9 mouse cellular contexts compared by ENCODE assay signal in the genomic region with DNA sequence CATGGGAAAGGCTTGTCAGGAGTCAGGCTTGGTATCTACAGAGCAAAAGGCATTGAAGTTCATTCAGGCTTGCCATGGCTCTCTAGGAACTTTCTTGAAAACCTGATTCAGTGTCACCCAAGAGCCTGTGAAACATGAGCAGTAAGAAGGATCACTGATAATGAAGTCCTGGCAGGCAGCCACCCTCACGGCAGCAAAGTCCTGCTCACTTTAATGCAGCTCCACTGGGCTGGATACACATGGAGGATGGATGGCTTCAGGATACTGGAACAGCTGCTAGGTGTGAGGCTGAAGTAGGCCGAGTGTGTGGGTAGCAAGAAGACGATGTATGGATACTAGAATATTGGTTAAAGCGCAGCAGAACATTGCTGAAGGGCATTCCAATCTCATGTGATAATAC.
DNase-seq lines count a peak whose midpoint lies in the region; ATAC-seq and TF ChIP-seq lines count a peak whose summit lies in the region.
"Had no signal": no experiment of that assay in that cellular context is flagged by ENCODE, and none has a peak within 500 bp of the region (broad histone marks: within the 10 kb centered on the region; RNA-seq: fewer than 3 reads in every experiment).

No protein-coding gene starts in this region.

- TF ChIP-seq CTCF in midbrain, postnatal 0 days (IDR thresholded peaks at IDR 0.05): no peak

- H3K9ac ChIP-seq in hindbrain, embryonic 13.5 days: no peak overlapping the region
- H3K9ac ChIP-seq in hindbrain, embryonic 12.5 days: no peak overlapping the region
- H3K9ac ChIP-seq in midbrain, postnatal 0 days (replicated peaks; ENCODE audit: low read length, poor library complexity, severe bottlenecking): no peak overlapping the region
- no peak overlapping the region for H3K9ac ChIP-seq in forebrain, embryonic 12.5 days
- H3K9ac ChIP-seq: hindbrain, embryonic 15.5 days had no signal

- H3K27me3 ChIP-seq in hindbrain, embryonic 13.5 days: no peaks in the 10 kb centered on the region
- H3K27me3 ChIP-seq in hindbrain, embryonic 12.5 days: no peaks in the 10 kb centered on the region
- H3K27me3 ChIP-seq in midbrain, postnatal 0 days (ENCODE audit: insufficient read depth, low read length): no peaks in the 10 kb centered on the region
- no peaks in the 10 kb centered on the region for H3K27me3 ChIP-seq in midbrain, embryonic 10.5 days (ENCODE audit: low read depth, poor library complexity, severe bottlenecking)
- H3K27me3 ChIP-seq in forebrain, embryonic 12.5 days: no peaks in the 10 kb centered on the region
- H3K27me3 ChIP-seq: hindbrain, embryonic 15.5 days had no signal

- ATAC-seq in hindbrain, embryonic 13.5 days (ENCODE audit: low FRiP score): peak; percentile 57; the same call in 1 of the 2 replicates
- no peak for ATAC-seq in hindbrain, embryonic 12.5 days (ENCODE audit: low FRiP score)
- ATAC-seq in midbrain, postnatal 0 days (ENCODE audit: low FRiP score): no peak
- ATAC-seq in forebrain, embryonic 12.5 days (ENCODE audit: low FRiP score): peak; percentile 78; the same call in 1 of the 2 replicates

- no peaks in the 10 kb centered on the region for H3K36me3 ChIP-seq in hindbrain, embryonic 13.5 days
- H3K36me3 ChIP-seq in hindbrain, embryonic 12.5 days: no peaks in the 10 kb centered on the region
- H3K36me3 ChIP-seq in midbrain, postnatal 0 days (ENCODE audit: insufficient read depth, low read length): no peaks in the 10 kb centered on the region
- H3K36me3 ChIP-seq in midbrain, embryonic 10.5 days: no peaks in the 10 kb centered on the region
- no peaks in the 10 kb centered on the region for H3K36me3 ChIP-seq in forebrain, embryonic 12.5 days (replicated peaks)
- H3K36me3 ChIP-seq: hindbrain, embryonic 15.5 days had no signal

- 64% methylated on average over 4 of the region's 4 CpGs for WGBS in hindbrain, embryonic 13.5 days
- WGBS in hindbrain, embryonic 12.5 days: 69% methylated on average over 4 of the region's 4 CpGs
- WGBS in midbrain, postnatal 0 days: 65% methylated on average over 4 of the region's 4 CpGs
- WGBS in midbrain, embryonic 10.5 days: 75% methylated on average over 4 of the region's 4 CpGs
- WGBS in forebrain, embryonic 12.5 days: 54% methylated on average over 4 of the region's 4 CpGs

- intact Hi-C loops in heart, postnatal 14 days (cut with DNase I): no loop called here

- H3K4me2 ChIP-seq in hindbrain, embryonic 13.5 days: no peak overlapping the region
- no peak overlapping the region for H3K4me2 ChIP-seq in hindbrain, embryonic 12.5 days (replicated peaks)
- H3K4me2 ChIP-seq in midbrain, postnatal 0 days (ENCODE audit: low read depth, low read length, poor library complexity, severe bottlenecking): no peak overlapping the region
- H3K4me2 ChIP-seq in forebrain, embryonic 12.5 days: no peak overlapping the region
- H3K4me2 ChIP-seq: hindbrain, embryonic 15.5 days had no signal

- no peak overlapping the region for H3K27ac ChIP-seq in hindbrain, embryonic 13.5 days
- H3K27ac ChIP-seq in hindbrain, embryonic 12.5 days: no peak overlapping the region
- H3K27ac ChIP-seq in midbrain, postnatal 0 days (ENCODE audit: low read depth, low read length): no peak overlapping the region
- no peak overlapping the region for H3K27ac ChIP-seq in midbrain, embryonic 10.5 days (replicated peaks)
- no peak overlapping the region for H3K27ac ChIP-seq in forebrain, embryonic 12.5 days
- H3K27ac ChIP-seq: hindbrain, embryonic 15.5 days had no signal

- peak; percentile 44 for DNase-seq in midbrain, postnatal 0 days (ENCODE audit: low spot score)
- no peak for DNase-seq in midbrain, embryonic 10.5 days (ENCODE audit: low spot score)
- DNase-seq in heart, postnatal 14 days: peak; percentile 2 to 4
- DNase-seq in embryo, embryonic 11 days: no peak
- DNase-seq: thymus, adult 18-20 months had no signal

- H3K4me3 ChIP-seq in hindbrain, embryonic 13.5 days: no peak overlapping the region
- H3K4me3 ChIP-seq in hindbrain, embryonic 12.5 days: no peak overlapping the region
- no peak overlapping the region for H3K4me3 ChIP-seq in midbrain, postnatal 0 days (ENCODE audit: low read depth, low read length)
- H3K4me3 ChIP-seq in midbrain, embryonic 10.5 days: no peak overlapping the region
- no peak overlapping the region for H3K4me3 ChIP-seq in forebrain, embryonic 12.5 days (replicated peaks)
- H3K4me3 ChIP-seq: hindbrain, embryonic 15.5 days had no signal

- H3K9me3 ChIP-seq in hindbrain, embryonic 13.5 days: no peaks in the 10 kb centered on the region
- no peaks in the 10 kb centered on the region for H3K9me3 ChIP-seq in hindbrain, embryonic 12.5 days (replicated peaks)
- H3K9me3 ChIP-seq in midbrain, postnatal 0 days (ENCODE audit: low read length): no peaks in the 10 kb centered on the region
- no peaks in the 10 kb centered on the region for H3K9me3 ChIP-seq in midbrain, embryonic 10.5 days (replicated peaks)
- H3K9me3 ChIP-seq in forebrain, embryonic 12.5 days: no peaks in the 10 kb centered on the region
- H3K9me3 ChIP-seq: hindbrain, embryonic 15.5 days had no signal

- no peaks in the 10 kb centered on the region for H3K4me1 ChIP-seq in hindbrain, embryonic 13.5 days (replicated peaks)
- no peaks in the 10 kb centered on the region for H3K4me1 ChIP-seq in hindbrain, embryonic 12.5 days
- H3K4me1 ChIP-seq in midbrain, postnatal 0 days (ENCODE audit: insufficient read depth, low read length): no peaks in the 10 kb centered on the region
- no peaks in the 10 kb centered on the region for H3K4me1 ChIP-seq in midbrain, embryonic 10.5 days
- no peaks in the 10 kb centered on the region for H3K4me1 ChIP-seq in forebrain, embryonic 12.5 days
- H3K4me1 ChIP-seq: hindbrain, embryonic 15.5 days had no signal

Comparison
In these comparisons a context has a peak if more than half of its experiments do, and no peak if none do; other contexts are left out.
1. ATAC-seq: peak in hindbrain, embryonic 13.5 days (single experiment) and forebrain, embryonic 12.5 days (single experiment); none in hindbrain, embryonic 12.5 days (single experiment) and midbrain, postnatal 0 days (single experiment).
2. DNase-seq: peak in midbrain, postnatal 0 days (single experiment) and heart, postnatal 14 days (2 of 2); none in midbrain, embryonic 10.5 days (single experiment) and embryo, embryonic 11 days (single experiment).